In genomic region chr17:74981703-74982102, GRCm38 (mm10) we compare ENCODE assay signal across 15 mouse cellular contexts.
"Had no signal": no experiment of that assay in that cellular context is flagged by ENCODE, and none has a peak within 500 bp of the region (broad histone marks: within the 10 kb centered on the region; RNA-seq: fewer than 3 reads in every experiment).

No protein-coding gene starts in this region.

- H3K9me3 ChIP-seq: liver, embryonic 15.5 days; midbrain, embryonic 15.5 days; neural tube, embryonic 12.5 days; stomach, embryonic 15.5 days had no signal

- H3K4me3 ChIP-seq: liver, embryonic 15.5 days; megakaryocyte, embryonic 14.5 days; midbrain, embryonic 13.5 days; midbrain, embryonic 15.5 days; neural tube, embryonic 12.5 days; stomach, embryonic 15.5 days had no signal

- H3K27me3 ChIP-seq: liver, embryonic 15.5 days; midbrain, embryonic 13.5 days; midbrain, embryonic 15.5 days; neural tube, embryonic 12.5 days; stomach, embryonic 15.5 days had no signal

- ATAC-seq: liver, postnatal 0 days; midbrain, embryonic 13.5 days; midbrain, embryonic 15.5 days had no signal

- H3K4me2 ChIP-seq: liver, embryonic 15.5 days; midbrain, embryonic 11.5 days; midbrain, embryonic 13.5 days; midbrain, embryonic 15.5 days; neural tube, embryonic 12.5 days; stomach, embryonic 15.5 days had no signal

- H3K4me1 ChIP-seq: liver, embryonic 15.5 days; midbrain, embryonic 15.5 days; neural tube, embryonic 12.5 days; stomach, embryonic 15.5 days had no signal

- H3K36me3 ChIP-seq: liver, embryonic 15.5 days; midbrain, embryonic 13.5 days; midbrain, embryonic 15.5 days; neural tube, embryonic 12.5 days; stomach, embryonic 15.5 days had no signal

- DNase-seq: liver, postnatal 0 days; lung, postnatal 14 days; lung, postnatal 36 days; right cerebral cortex, postnatal 14 days; thymus, adult 18-20 months; thymus, postnatal 14 days; thymus, postnatal 36 days had no signal

- H3K9ac ChIP-seq: liver, embryonic 15.5 days; liver, postnatal 0 days; midbrain, embryonic 13.5 days; midbrain, embryonic 15.5 days; neural tube, embryonic 12.5 days; stomach, embryonic 15.5 days had no signal

- H3K27ac ChIP-seq: liver, embryonic 15.5 days; macrophage; midbrain, embryonic 13.5 days; midbrain, embryonic 15.5 days; neural tube, embryonic 12.5 days; stomach, embryonic 15.5 days had no signal
